Mouse (Mus musculus): ENCODE results near the gene Trim11. TPM values are rescaled to one million over a fixed set of nuclear protein-coding genes. Genes with fewer than 3 reads are reported as not detected.

The Trim11 gene
- 12.1 and 13.3 TPM in 2 replicates for polyA plus RNA-seq (2021; fragmentation: Nextera tagmentation)
- long read RNA-seq, experiment 1, partial matches to known transcripts, result 27 of 109 reads
- long read RNA-seq, experiment 1, other reads (novel, unspliced or antisense), result 82 of 109 reads
- long read RNA-seq, experiment 2, partial matches to known transcripts, result 8 of 26 reads
- long read RNA-seq, experiment 2, other reads (novel, unspliced or antisense), result 18 of 26 reads

DNA sequence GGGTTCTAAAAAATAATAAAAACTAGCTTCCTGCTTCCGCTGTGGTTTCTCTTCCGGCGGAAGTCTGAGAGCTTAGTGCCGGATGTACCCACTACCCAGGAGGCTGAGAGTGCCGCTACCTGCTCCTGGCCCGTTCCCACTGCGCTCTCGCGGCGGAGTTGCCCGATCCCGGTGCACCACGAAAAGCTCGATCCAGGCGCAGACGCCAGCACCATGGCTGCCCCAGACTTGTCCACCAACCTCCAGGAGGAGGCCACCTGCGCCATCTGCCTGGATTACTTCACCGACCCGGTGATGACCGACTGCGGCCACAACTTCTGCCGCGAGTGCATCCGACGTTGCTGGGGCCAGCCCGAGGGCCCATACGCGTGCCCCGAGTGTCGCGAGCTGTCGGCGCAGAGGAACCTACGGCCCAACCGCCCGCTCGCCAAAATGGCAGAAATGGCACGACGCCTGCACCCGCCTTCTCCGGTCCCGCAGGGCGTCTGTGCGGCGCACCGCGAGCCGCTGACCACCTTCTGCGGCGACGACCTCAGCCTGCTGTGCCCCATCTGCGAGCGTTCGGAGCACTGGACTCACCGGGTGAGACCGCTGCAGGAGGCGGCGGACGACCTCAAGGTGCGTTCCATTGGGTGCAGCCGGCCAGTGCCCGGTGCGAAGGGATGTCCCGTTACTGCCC lies at the start of gene Trim11:
TSS of gene Trim11 (plus strand) at position 67 of the 679 bp plus-strand sequence.

GRCm38 (mm10) chr11:58938322-58939087 lies 39.4 kb upstream of the Trim11 start, which contains the start of gene Rnf187:
Rnf187 (minus strand) TSS chr11:58938916.

GRCm38 (mm10) chr11:58948542-58949479 lies 29.1 kb upstream of the Trim11 start, which contains the start of gene Hist3h2ba:
Hist3h2ba (plus strand) TSS chr11:58948920.

DNA sequence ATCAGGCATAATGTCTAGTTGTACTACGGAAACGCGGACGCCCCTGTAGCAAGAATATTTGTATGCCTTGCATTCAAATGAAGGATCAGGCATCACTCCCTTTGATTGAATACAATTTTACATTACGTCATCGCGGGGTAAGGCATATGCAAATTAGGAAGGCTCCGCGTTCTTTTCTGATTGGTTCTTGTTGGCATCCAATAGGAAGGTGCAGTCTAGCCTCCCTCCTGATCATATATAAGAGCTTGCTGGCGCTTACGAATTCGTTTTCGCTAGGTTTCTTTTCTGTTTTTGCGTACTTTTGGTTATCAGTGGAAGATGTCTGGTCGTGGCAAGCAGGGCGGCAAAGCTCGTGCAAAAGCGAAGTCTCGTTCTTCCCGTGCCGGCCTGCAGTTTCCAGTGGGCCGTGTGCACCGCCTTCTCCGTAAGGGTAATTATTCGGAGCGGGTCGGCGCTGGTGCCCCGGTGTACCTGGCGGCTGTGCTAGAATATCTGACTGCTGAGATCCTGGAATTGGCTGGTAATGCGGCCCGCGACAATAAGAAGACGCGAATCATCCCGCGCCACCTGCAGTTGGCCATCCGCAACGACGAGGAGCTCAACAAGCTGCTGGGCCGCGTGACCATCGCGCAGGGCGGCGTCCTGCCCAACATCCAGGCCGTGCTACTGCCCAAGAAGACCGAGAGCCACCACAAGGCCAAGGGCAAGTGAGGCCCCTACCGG lies 23.3 kb upstream of the Trim11 start, which contains the start of the genes Hist3h2a and Trim17:
TSS of gene Hist3h2a (plus strand) at position 266 of the 723 bp plus-strand sequence.
TSS of gene Trim17 (plus strand) at position 266 of the 723 bp plus-strand sequence.

Other genes starting within 250 kb of the Trim11 start
- not detected in 2 replicates for gene Olfr317, start 238.9 kb upstream of the Trim11 start, polyA plus RNA-seq (2021; fragmentation: Nextera tagmentation)
- 1.1 and 2.0 TPM in 2 replicates for gene Olfr316, start 225.4 kb upstream of the Trim11 start, polyA plus RNA-seq (2021; fragmentation: Nextera tagmentation)
- gene Olfr315, start 204.9 kb upstream of the Trim11 start, polyA plus RNA-seq (2021; fragmentation: Nextera tagmentation), result not detected in 2 replicates
- not detected in 2 replicates for gene Olfr314, start 195.1 kb upstream of the Trim11 start, polyA plus RNA-seq (2021; fragmentation: Nextera tagmentation)
- gene Fam183b, start 176.1 kb upstream of the Trim11 start, polyA plus RNA-seq (2021; fragmentation: Nextera tagmentation), result 9.7 and 11.3 TPM in 2 replicates
- not detected in 2 replicates for gene Olfr313, start 163.1 kb upstream of the Trim11 start, polyA plus RNA-seq (2021; fragmentation: Nextera tagmentation)
- not detected in 2 replicates for gene Olfr312, start 148.9 kb upstream of the Trim11 start, polyA plus RNA-seq (2021; fragmentation: Nextera tagmentation)
- 0.11 TPM in 1 of 2 replicates, not detected in the other for gene Olfr311, start 138.8 kb upstream of the Trim11 start, polyA plus RNA-seq (2021; fragmentation: Nextera tagmentation)
- gene Gm12258, start 130.9 kb upstream of the Trim11 start, polyA plus RNA-seq (2021; fragmentation: Nextera tagmentation), result 4.2 and 5.8 TPM in 2 replicates
- gene 2810021J22Rik, start 110.9 kb upstream of the Trim11 start, polyA plus RNA-seq (2021; fragmentation: Nextera tagmentation), result 2.5 and 5.9 TPM in 2 replicates
- 5.0 and 6.9 TPM in 2 replicates for gene Zfp39, start 73.9 kb upstream of the Trim11 start, polyA plus RNA-seq (2021; fragmentation: Nextera tagmentation)
- not detected in 2 replicates for gene Btnl10, start 60.2 kb upstream of the Trim11 start, polyA plus RNA-seq (2021; fragmentation: Nextera tagmentation)
- 147 and 519 TPM in 2 replicates for gene Rnf187, start 39.2 kb upstream of the Trim11 start, polyA plus RNA-seq (2021; fragmentation: Nextera tagmentation)
- 12.3 and 50.9 TPM in 2 replicates for gene Hist3h2ba, start 29.2 kb upstream of the Trim11 start, polyA plus RNA-seq (2021; fragmentation: Nextera tagmentation)
- gene Hist3h2a, start 23.4 kb upstream of the Trim11 start, polyA plus RNA-seq (2021; fragmentation: Nextera tagmentation), result 50.8 and 74.9 TPM in 2 replicates
- 4.2 and 4.5 TPM in 2 replicates for gene Trim17, start 23.4 kb upstream of the Trim11 start, polyA plus RNA-seq (2021; fragmentation: Nextera tagmentation)
- gene Obscn, start 158.3 kb downstream of the Trim11 start, polyA plus RNA-seq (2021; fragmentation: Nextera tagmentation), result 1.1 and 1.2 TPM in 2 replicates
- gene Iba57, start 185.6 kb downstream of the Trim11 start, polyA plus RNA-seq (2021; fragmentation: Nextera tagmentation), result 3.8 and 4.0 TPM in 2 replicates
- gene Gjc2, start 205.1 kb downstream of the Trim11 start, polyA plus RNA-seq (2021; fragmentation: Nextera tagmentation), result 3.2 and 8.8 TPM in 2 replicates
- gene Guk1, start 214.1 kb downstream of the Trim11 start, polyA plus RNA-seq (2021; fragmentation: Nextera tagmentation), result 484 and 551 TPM in 2 replicates
- gene Mrpl55, start 224.4 kb downstream of the Trim11 start, polyA plus RNA-seq (2021; fragmentation: Nextera tagmentation), result 167 and 185 TPM in 2 replicates
- 27.0 and 31.2 TPM in 2 replicates for gene 2310033P09Rik, start 230.2 kb downstream of the Trim11 start, polyA plus RNA-seq (2021; fragmentation: Nextera tagmentation)